Mouse (Mus musculus): ENCODE data around the gene Ccnb2.

DNA sequence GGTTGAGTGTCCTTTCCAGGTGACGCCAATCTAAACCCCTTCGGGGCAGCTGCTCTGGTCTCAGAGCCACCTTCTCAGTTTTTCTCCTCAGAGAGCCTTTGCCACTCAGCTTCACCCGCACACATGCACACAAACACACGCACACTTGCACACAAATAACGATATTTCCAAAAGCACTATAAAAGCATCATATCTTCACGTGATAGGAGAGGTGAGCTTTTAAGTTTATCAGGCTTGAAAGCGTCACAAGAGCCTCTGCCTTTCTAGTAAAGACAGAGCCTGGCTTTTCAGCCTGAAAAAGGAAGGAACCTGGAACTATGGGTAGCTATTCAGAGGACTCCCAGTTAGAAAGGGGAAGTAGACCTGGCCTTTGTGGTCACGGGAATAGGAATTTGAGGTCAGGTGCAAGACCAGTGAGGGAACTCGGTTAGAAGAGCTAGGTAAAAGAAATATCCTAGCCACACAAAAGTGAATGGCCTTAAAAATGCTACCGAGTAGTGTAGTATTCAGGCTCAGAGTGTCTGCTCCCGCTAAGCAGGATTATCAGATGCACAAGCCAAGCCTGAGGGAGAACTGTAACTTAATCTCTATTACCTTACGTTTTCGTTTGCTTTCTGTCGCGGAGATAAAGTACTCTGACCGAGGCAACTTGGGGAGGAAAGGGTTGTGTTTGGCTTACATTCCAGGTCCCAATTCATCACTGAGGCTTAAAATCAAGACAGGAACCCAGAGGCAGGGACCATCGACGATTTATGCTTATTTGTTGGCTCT, 36.2 kb downstream of the Ccnb2 start:
- TF ChIP-seq CTCF (conservative IDR thresholded peaks at IDR 0.05; ENCODE audit: low read length) (no peak), POU5F1 (IDR thresholded peaks at IDR 0.05; ENCODE audit: borderline replicate concordance, low read length) (no peak), NANOG (IDR thresholded peaks at IDR 0.05; ENCODE audit: borderline replicate concordance, low read length) (no peak)

Data from E14TG2a.4 (cell line).